ENCODE assay signal across 10 mouse cellular contexts in genomic region chr1:84619131-84619760, GRCm38 (mm10).
A peak's percentile ranks its signal among the peaks of the same experiment; 100 is the strongest.
DNase-seq lines count a peak whose midpoint lies in the region; ATAC-seq lines count a peak whose summit lies in the region.
"Had no signal": no experiment of that assay in that cellular context is flagged by ENCODE, and none has a peak within 500 bp of the region (broad histone marks: within the 10 kb centered on the region; RNA-seq: fewer than 3 reads in every experiment).

No protein-coding gene starts in this region.

- no peaks in the 10 kb centered on the region for H3K36me3 ChIP-seq in hindbrain, embryonic 15.5 days
- H3K36me3 ChIP-seq in hindbrain, embryonic 12.5 days: no peaks in the 10 kb centered on the region
- no peaks in the 10 kb centered on the region for H3K36me3 ChIP-seq in embryonic facial prominence, embryonic 15.5 days
- no peaks in the 10 kb centered on the region for H3K36me3 ChIP-seq in neural tube, embryonic 13.5 days

- peaks cover 58% of the 10 kb centered on the region for H3K4me1 ChIP-seq in hindbrain, embryonic 15.5 days (replicated peaks)
- H3K4me1 ChIP-seq in hindbrain, embryonic 12.5 days: peaks cover 43% of the 10 kb centered on the region
- no peaks in the 10 kb centered on the region for H3K4me1 ChIP-seq in embryonic facial prominence, embryonic 15.5 days
- H3K4me1 ChIP-seq in neural tube, embryonic 13.5 days (replicated peaks): peaks cover 84% of the 10 kb centered on the region

- no peaks in the 10 kb centered on the region for H3K9me3 ChIP-seq in hindbrain, embryonic 15.5 days
- H3K9me3 ChIP-seq in hindbrain, embryonic 12.5 days (replicated peaks): no peaks in the 10 kb centered on the region
- no peaks in the 10 kb centered on the region for H3K9me3 ChIP-seq in embryonic facial prominence, embryonic 15.5 days (replicated peaks)
- no peaks in the 10 kb centered on the region for H3K9me3 ChIP-seq in neural tube, embryonic 13.5 days

- WGBS in hindbrain, embryonic 15.5 days: 21% methylated on average over 16 of the region's 16 CpGs
- WGBS in hindbrain, embryonic 12.5 days: 46% methylated on average over 16 of the region's 16 CpGs
- 41% methylated on average over 16 of the region's 16 CpGs for WGBS in embryonic facial prominence, embryonic 15.5 days
- 22% methylated on average over 16 of the region's 16 CpGs for WGBS in neural tube, embryonic 13.5 days

- peak overlapping the region; percentile 37 for H3K4me2 ChIP-seq in hindbrain, embryonic 15.5 days
- no peak overlapping the region for H3K4me2 ChIP-seq in hindbrain, embryonic 12.5 days (replicated peaks)
- 0 out of 2 replicates have a peak overlapping the region, but pooled peaks have one; percentile 15 for H3K4me2 ChIP-seq in embryonic facial prominence, embryonic 15.5 days (replicated peaks)
- H3K4me2 ChIP-seq in neural tube, embryonic 13.5 days: peak overlapping the region; percentile 48

- H3K4me3 ChIP-seq in hindbrain, embryonic 15.5 days: no peak overlapping the region
- no peak overlapping the region for H3K4me3 ChIP-seq in hindbrain, embryonic 12.5 days
- H3K4me3 ChIP-seq in embryonic facial prominence, embryonic 15.5 days (replicated peaks): no peak overlapping the region
- no peak overlapping the region for H3K4me3 ChIP-seq in neural tube, embryonic 13.5 days
- H3K4me3 ChIP-seq: myocyte had no signal

- H3K9ac ChIP-seq in hindbrain, embryonic 15.5 days: no peak overlapping the region
- H3K9ac ChIP-seq in hindbrain, embryonic 12.5 days: no peak overlapping the region
- no peak overlapping the region for H3K9ac ChIP-seq in embryonic facial prominence, embryonic 15.5 days
- peak overlapping the region; percentile 34 for H3K9ac ChIP-seq in neural tube, embryonic 13.5 days

- peak; percentile 28 to 39 for DNase-seq in frontal cortex, postnatal 25 days (ENCODE audit: low spot score in 2 of 2)
- DNase-seq in thymus, adult 18-20 months: no peak
- no peak for DNase-seq in spleen, adult 18-20 months
- no peak for DNase-seq in liver

- no peaks in the 10 kb centered on the region for H3K27me3 ChIP-seq in hindbrain, embryonic 15.5 days
- no peaks in the 10 kb centered on the region for H3K27me3 ChIP-seq in hindbrain, embryonic 12.5 days
- H3K27me3 ChIP-seq in embryonic facial prominence, embryonic 15.5 days: no peaks in the 10 kb centered on the region
- H3K27me3 ChIP-seq in neural tube, embryonic 13.5 days: no peaks in the 10 kb centered on the region

- ATAC-seq in hindbrain, embryonic 15.5 days (ENCODE audit: low FRiP score, low read depth): no peak
- no peak for ATAC-seq in hindbrain, embryonic 12.5 days (ENCODE audit: low FRiP score)
- ATAC-seq in embryonic facial prominence, embryonic 15.5 days (ENCODE audit: insufficient number of reproducible peaks, low FRiP score, low TSS enrichment, low read depth): no peak
- no peak for ATAC-seq in neural tube, embryonic 13.5 days (ENCODE audit: low read depth)
- ATAC-seq: Patski had no signal

- H3K27ac ChIP-seq in hindbrain, embryonic 15.5 days (replicated peaks): peak overlapping the region; percentile 72
- H3K27ac ChIP-seq in hindbrain, embryonic 12.5 days: no peak overlapping the region
- no peak overlapping the region for H3K27ac ChIP-seq in embryonic facial prominence, embryonic 15.5 days (replicated peaks)
- H3K27ac ChIP-seq in neural tube, embryonic 13.5 days (replicated peaks): peak overlapping the region; percentile 74

Comparison
In these comparisons a context has a peak if more than half of its experiments do, and no peak if none do; other contexts are left out.
1. H3K27ac ChIP-seq: peak in hindbrain, embryonic 15.5 days (single experiment) and neural tube, embryonic 13.5 days (single experiment); none in hindbrain, embryonic 12.5 days (single experiment) and embryonic facial prominence, embryonic 15.5 days (single experiment).
2. DNase-seq: peak in frontal cortex, postnatal 25 days (2 of 2); none in thymus, adult 18-20 months (0 of 2), spleen, adult 18-20 months (0 of 2) and liver (single experiment).